Mouse (Mus musculus): ENCODE data around the gene Slc25a13.
"Not testable (repeated sequence)": the region's sequence is repeated elsewhere in the genome, so short reads cannot be mapped to it uniquely, and the experiment has no call there.

Slc25a13 gene

DNA sequence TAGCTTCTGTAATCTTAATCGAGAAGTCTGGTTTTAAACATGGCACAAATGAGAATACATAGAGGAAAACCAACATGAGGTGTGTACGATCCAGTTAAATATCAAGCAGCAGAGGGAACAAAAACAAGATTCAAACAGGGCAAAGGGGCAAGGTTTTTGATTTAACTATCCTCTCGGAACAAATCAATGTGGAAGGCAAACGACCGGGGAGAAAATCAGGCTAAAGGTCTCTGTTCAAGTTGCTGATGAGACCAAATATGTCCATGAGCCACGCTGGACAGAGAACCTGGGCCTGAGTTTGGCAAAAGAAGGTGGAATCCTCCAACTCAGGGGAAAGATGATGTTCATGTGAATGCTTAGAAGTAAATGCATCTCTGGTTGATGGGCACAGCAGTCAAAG, 14.5 kb downstream of the Slc25a13 start:
- DNase-seq (ENCODE audit: low spot score) = no peak

DNA sequence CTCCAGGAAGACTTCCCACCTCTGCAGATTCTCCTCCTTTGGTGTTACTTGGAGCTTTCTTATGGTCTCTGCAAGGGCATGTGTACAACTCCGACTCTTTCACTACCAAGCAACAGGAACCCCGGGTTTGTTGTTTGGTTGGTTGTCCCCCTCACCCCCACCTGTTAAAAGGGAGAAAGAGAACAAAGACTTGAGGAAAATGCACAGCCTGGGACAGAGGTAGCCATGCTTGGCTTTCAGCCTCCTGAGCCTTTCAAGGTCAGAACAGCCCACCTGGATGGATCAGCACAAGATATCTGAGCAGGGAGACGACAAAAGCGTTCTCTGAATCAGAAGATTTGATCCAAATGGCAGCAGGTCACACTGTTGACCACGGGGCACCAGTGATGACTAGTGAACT, 15.0 kb downstream of the Slc25a13 start:
- DNase-seq (ENCODE audit: low spot score) = no peak

DNA sequence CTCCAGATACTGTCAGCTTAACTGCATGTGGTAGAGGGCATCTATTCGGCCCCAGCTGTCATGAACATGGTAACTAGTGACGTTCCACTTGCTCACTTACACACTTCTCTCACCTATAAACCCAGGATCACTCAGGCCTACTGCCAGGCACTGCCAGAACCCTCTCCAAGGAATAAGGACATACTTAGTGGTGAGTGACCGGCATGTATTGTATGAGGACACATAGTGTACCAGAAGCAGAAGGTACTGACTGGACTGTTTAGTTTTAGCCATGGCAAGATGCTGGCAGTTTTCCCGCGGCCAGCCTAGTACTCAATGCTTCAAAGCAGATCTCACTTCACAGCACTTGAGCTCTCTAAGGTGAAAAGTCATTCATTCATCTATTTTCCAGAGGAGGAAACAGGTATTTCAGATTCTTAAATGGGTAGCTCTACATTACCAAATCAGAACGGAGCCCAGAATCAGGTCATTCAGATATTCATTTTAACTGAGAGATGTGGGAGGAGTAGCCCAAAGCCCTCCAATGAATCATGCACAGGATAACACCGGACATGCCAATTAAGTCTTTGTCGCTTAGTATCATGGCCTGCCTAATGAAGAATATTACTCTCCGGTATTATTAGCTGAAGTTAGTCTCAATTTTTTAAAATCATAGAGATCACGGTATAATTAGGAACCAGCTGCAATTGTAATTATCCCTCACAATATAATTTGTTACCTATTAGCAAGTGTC, 17.7 kb downstream of the Slc25a13 start:
- no peak for DNase-seq (ENCODE audit: low spot score)

DNA sequence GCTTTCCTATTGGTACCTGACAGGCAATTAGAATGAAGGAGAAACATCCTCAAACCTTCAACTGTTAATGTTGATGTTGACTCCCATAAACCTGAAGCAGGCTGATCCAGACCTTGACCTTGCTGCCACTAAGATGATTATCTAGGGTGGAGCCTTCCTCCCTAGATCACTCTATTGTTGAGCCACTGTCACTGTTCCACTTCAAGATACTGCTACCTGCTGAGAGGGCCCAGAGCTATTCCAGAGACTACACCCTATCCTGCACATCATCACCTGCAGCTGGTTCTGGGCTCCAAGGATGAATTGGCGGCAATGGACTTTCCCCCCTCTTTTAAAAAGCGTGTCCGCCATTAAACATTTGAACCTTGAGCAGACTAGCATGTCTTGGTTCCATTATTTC, 18.9 kb downstream of the Slc25a13 start:
- DNase-seq (ENCODE audit: low spot score) = not testable (repeated sequence)

DNA sequence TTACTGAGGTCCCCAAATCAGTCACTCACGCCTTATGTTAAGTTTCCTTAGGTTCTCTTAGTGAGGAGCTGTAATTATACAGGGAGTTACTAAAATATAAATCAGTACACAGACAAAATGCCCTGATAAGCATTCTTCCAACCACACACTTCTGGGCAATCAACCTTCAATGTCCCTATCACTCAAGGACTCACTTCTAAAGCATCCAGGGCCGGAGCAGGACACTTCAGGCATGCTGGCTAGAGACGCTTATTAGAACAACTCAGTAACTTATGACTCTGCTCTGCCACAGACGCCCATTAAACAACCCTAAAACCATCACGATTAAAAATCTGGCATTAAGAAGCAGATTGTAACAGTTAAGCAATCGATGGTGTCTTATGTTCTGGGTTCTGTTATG, 19.6 kb downstream of the Slc25a13 start:
- no peak for DNase-seq (ENCODE audit: low spot score)

DNA sequence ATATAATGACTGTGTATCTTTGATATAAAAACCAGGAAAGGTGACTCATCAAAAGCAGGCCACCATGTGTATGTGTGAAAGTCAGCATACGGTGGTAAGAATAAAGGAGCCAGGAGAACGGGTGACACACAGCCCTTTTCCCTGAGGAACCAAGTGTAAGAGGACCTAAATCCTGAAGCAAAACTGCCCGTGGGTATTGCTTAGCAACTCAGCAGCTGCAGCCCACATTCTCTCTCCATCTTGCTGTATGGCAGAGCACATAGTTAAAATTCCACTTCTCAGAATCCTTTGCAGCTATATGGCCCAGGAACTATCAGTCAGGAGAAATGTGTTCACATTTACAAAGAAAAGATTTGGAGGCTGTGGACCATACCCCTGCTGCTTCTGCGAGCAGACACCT, 20.4 kb downstream of the Slc25a13 start:
- DNase-seq (ENCODE audit: low spot score) = no peak

DNA sequence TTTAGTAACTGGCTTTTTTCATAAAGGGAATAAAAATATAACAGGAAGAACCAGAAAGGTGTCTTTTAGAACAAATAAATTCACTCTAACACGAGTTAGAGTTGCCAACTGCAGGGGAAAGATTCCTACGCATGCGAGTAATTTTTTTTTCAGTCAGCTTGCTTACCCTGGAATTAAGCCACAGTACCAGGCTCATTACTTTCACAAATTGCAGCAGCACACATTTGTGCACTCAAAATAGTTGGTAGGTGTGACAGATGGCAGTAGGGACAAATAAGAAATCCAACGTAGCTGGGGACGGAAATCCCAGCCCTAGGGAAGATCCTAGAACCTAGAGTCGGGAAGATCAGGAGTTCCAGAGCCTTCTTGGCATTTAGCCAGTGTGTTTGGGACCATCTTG, 22.1 kb downstream of the Slc25a13 start:
- DNase-seq (ENCODE audit: low spot score) = no peak

DNA sequence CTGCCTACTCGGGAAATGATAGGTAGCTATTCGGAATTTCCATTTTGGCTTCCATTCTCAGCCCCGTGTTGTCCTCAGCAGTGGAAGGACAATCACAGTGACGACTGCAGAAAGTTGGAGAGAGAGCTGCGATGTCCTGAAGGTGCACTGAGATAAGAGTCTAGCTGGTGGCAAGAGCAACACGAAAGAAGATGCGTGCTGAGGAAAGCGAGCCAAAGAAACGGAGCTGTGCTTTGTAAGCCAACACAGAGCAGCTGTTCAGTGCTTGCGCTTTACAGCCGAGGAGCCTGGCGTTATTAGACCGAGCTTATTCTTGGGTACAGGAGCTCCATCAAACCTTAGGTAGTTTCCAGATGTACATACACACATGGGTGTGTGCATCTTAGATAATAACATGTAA, 23.1 kb downstream of the Slc25a13 start:
- DNase-seq (ENCODE audit: low spot score) = no peak

DNA sequence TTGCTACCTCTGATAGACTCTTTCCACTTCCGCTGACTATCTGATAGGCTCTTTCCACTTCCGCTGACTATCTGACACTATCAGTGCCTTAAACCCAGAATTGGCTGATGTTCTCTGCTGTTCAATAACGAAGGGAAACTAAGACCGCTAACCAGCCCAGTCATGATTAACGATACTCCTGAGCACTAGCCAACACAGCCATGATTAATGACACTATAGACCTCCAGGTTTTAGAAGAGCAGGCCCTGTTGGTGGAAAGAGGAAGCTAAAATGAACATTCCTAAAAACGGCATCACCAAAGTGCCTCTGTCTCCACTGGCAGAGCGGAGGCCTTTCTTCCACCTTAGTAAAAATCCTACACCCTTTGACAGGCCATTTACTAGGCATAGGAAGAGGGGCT, 24.6 kb downstream of the Slc25a13 start:
- no peak for DNase-seq (ENCODE audit: low spot score)

DNA sequence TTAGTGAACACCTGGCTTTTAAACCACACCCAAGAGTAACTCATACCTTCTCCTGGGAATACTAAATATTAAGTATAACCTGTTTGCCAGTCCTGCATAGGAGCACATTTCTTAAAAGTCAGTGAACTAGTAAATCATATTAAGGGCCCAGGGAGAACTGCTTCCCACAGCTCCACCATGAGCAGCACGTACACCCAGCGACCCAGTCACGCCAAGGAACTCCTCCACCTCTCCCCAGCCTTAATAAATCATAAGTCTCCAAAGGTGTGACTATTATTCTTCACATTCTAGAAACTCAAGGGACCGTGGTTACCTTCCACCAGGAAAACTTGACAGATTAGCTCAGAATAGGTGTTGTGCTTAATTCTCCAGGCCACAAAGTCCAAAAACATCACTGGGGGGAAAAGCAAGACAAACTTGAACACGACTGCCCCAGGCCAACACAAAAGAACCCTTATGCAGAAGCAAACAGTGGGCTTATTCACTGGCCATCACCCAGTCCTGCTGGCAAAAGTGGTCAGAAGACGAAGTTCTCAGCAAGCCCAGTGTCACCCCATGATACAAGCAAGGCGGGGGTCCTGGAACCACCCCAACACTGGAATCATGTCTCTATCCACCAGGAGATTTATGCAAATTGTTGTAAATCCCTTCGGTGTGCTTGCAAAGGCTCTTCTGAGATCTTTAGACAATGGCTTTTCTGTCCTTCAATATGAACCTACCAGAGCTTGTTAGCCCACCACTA, 25.2 kb downstream of the Slc25a13 start:
- no peak for DNase-seq (ENCODE audit: low spot score)

DNA sequence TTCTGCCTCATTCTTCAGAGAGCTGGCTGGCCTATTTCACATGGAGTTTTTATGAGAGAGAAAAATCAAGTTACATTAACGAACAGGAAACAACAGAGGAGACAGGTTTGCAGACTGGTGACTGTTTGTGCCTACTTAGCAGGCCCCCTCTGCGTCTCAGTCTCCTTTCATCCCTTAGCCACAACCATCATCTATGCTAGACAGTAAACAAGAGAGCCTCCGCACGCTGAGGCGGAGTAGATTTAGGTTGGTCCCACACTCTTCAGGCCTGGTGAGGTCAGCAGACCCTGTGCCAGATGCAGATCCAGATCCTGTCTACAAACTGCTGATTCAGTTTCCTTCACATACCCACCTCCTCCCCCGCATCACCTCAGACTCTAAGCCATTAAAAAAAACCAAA, 28.0 kb downstream of the Slc25a13 start:
- DNase-seq (ENCODE audit: low spot score) = no peak

DNA sequence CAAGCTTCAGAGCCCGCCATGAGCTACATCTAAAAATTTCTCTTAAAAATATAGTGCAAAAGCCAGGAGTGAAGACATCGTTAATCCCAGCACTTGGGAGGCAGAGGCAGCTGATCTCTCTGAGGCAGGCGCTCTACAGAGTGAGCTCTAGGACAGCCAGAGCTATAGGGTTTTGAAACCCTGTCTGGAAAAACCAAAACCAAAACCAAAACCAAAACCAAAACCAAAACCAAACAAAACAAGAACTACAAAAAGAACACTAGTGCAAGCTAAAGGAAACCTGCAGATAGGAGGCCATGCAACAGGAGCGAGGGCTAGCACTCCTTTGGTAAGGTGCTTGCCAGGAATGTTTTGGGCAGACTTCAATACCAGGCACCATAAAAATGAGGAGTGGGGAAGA, 30.5 kb downstream of the Slc25a13 start:
- DNase-seq (ENCODE audit: low spot score) = no peak

DNA sequence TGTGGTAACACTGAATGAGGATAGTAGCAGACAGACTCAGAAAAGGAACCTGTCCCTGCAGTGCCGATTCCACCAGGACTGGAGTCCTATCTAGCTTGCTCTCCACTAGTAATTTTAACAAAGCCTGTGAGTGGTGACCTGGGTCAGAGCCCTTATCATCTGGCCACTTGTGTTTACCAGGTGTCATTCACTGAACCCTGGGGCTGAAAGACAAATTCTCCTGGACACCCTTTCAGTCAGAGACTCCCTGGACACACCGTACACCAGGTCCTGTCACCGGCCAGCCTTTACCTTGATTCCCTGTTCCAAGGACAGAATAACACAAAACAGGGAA, 31.3 kb downstream of the Slc25a13 start:
- DNase-seq (ENCODE audit: low spot score) = no peak

DNA sequence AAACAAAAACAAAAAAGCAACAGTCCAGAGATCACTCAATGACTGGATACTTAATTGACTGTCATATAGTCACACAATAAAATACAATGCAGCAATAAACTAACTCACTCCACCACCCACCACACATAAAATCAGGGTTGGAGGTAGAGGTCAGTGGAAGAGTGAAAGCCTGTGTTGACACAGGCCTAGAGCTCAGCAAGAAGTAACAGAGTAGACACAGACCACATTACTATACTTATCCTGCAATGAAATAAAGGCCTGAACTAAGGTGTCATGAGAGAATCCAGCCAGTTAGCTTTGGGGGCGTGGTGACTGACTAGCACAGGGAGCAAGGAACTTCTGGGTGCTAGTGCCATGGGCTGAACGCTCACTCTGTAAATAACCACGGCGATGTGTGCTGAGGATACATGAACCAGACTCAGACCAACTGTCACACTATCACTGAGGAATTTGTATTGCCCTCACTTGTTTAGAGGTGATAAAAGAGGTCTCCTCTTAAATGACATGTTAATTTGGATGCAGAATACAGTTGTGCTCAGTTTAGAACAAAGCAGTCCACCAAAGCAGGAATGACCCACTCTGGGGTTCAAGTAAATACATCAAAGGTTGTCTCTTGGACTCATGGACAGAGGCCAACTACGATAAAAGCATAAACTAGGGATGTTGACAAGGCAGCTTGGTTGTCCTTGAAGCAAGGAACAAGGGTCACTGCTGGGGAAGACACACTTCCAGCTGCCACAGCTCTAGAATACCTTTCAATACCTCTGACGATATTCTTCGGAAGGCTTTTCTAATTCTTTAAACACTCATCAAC, 31.8 kb downstream of the Slc25a13 start:
- no peak for DNase-seq (ENCODE audit: low spot score)

DNA sequence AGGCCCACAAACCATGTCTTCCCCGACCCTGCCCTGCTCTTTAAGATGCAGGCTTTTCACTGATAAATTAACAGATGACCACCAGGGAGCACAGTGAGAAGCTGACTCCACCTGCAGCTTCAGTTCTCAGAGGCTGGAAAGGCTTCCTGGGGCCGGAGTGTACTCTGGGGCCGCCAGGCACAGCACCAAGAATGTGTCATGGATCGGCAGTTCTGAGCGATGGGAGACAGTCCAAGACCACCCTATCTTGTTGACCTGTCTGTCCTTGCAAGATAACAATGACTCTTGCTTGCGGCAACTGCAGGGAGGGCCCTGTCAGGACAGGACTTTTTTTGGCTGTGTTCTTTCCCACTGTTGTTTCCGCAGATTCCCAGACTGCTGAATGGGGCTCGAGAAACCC, 33.4 kb downstream of the Slc25a13 start:
- DNase-seq (ENCODE audit: low spot score) = no peak

DNA sequence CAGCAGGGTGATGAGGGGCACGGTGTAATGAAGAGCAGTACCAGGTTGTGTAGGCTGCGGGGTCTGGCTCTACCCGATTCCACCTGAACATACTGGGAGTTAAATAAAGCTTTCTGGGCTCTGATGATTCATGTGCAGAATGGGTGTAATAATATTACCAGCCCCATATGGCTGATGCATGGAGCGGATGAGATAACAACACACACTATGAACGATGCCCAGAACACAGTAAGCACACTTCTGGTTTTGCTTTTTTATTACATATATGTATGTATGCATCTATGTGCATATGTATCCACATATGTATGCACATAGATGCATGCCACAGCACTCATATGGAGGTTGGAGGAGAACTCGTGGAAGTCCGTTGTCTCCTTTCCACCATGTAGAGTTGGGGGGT, 34.8 kb downstream of the Slc25a13 start:
- DNase-seq (ENCODE audit: low spot score) = no peak

DNA sequence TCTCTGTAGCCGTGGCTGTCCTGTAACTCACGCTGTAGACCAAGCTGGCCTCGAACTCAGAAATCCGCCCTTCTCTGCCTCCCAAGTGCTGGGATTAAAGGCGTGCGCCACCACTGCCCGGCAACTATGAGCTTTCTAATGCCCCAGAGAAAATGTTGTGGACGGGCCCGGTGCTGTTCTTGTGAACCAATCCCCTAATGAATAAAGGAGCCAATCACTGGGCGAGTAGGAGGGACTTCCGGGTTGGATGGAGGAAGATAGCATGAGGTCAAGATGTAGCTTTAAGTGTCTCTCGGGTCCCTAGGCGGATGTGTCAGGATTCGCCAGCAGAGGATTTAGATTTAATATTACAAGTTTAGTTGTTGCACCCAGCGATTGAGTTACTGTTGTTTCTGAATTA, 38.6 kb downstream of the Slc25a13 start:
- DNase-seq (ENCODE audit: low spot score) = not testable (repeated sequence)

DNA sequence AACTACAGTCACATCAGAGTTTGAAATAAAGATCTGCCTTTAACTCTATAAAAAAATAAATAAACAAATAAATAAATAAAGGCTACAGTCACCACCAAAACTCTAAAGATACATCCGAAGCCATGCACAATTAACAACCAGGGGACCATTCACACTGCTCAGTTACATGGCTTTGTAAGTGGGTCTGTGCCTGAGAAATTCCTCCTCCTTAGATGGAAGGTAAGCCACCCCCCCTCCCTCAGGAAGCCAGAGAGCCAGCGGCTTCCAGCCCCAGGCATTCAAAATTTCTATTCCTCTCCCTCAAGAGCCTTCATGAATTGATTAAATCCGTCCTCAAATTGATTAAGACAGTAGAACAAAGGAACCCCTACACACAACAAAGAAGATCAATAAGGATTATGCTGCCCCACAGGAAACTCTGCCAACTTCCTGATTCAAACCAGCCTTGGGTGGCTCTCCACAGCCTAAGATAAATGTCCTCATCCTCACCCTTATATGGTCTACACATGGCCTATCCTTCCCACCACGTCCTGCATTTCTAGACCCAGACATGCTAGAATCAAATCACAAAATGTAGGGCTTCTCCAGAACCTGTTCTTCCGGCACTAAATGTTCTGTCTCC, 41.5 kb downstream of the Slc25a13 start:
- no peak for DNase-seq (ENCODE audit: low spot score)

DNA sequence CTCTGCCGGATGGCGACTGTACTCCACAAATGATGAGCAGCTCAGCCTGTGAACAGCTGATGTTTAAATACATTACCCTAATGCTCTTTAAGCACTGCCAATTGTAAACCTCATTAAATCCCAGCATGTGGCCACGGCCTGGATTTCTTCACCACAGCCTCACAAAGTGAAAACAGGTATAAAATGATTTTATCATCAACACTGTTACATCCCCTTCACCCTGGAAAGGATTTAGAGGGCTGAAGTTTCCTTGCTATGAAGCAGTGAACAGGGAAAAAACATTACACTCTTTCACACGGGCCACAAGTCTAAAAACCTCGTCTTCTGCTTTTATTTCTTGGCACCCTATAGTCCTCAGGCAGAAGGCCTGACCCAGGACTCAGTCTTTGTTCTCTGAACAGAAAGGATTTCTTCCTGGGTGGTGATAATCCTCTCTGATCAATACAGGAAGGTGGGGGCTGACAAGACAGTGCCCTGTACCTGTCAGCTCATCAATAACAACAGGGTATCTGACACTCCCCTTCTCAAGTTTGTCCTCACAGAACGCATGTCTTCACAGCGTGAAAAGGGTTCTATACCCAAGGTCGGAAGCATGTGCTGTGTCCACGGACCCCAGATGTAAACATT, 42.9 kb downstream of the Slc25a13 start:
- DNase-seq (ENCODE audit: low spot score) = no peak

DNA sequence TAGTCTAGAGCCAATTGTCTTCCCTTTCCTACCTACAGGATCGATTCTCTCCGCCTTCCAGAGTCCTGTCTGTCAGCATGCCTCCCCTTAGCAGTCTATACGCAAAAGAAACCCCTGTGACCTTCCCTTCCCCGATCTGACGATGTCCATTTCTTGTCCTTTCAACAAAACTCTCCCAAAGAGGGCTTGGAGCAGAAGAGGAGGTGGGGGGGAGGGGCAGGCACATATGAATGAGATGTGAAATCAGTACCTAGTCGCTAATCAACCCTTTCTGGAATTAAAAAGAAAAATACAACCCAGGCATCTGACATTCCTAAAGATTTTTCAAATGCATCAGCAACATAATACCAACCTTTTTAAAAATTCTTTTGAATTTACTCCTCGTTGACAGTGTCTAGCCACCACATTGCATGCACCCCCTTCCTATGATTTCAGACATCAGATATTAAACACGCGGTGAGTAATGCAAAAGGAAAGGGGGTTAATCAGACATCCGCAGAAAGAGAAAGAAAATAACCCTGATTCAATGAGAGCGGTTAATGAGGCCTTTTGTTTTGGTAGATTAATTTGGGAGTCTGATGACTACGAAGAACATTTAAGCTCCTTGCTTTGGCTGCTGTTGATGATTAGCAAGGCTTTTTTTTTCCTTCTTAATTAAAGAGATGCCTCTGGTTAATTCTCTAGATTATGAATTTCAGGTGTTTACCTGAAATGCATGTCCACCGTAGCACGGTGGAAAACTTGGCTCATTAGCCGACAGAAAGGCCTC, 43.6 kb downstream of the Slc25a13 start:
- no peak for DNase-seq (ENCODE audit: low spot score)

DNA sequence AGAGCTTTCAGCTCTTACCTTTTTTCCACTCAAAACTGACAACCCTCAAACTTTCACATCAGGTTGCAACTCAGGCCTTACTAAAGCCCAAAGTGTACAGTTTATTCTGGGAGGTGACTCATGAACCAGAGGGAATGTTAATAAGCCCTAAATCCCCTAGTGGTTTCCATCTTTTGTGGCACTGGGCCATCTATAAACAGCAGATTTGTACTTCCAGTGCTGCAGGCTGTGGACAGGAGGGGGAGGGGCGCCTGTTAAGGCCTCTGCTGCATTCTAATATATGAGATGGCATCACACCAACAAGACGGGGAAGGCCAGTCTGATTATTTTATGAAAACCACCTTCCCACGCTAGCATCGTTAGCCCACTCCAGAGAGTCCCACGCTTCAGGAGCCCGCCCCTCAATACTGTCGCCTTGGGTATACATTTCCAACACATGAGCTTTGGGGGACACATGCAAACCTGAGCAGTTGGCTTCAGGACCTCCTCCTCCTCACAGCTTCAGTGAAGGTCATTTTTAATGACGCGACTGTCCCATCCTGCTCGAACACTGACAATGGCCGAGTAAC, 48.3 kb downstream of the Slc25a13 start:
- no peak for DNase-seq (ENCODE audit: low spot score)
